Mouse (Mus musculus) stomach, postnatal 0 days (tissue): Measurements from ENCODE around the gene Tmem263.

Experiments used
- CTCF ChIP-seq: IDR thresholded peaks from 2 replicates; pipeline ENCODE4 v1.5.1; 2016; ENCODE audit warnings: antibody characterized with exemption, low read depth, mild to moderate bottlenecking, moderate library complexity
- EP300 ChIP-seq: optimal IDR thresholded peaks from 2 replicates; pipeline ENCODE3; 2016; ENCODE audit warnings: antibody characterized with exemption

- TF ChIP-seq CTCF: no peak
- no peak for TF ChIP-seq EP300
Measured at GRCm38 (mm10) chr10:85141465-85141864, 39.0 kb downstream of the Tmem263 start.
